Mouse (Mus musculus) lung, adult 18-20 months (tissue): ENCODE data around the gene Cd3eap.

Experiments used
- DNase-seq, 2 experiments: peaks; one replicate each; pipeline ENCODE4 v3.0.0; 2022; ENCODE audit warnings: mixed read lengths in 2 of 2

Cd3eap gene

GRCm38 (mm10) chr7:19360944-19361343 is 1.7 kb upstream of the Cd3eap start:
- peak; percentile 96 to 97 for DNase-seq

- DNase-seq = peak; percentile 79 to 82
Measured at GRCm38 (mm10) chr7:19359892-19360641, 784 bp upstream of the Cd3eap start.

GRCm38 (mm10) chr7:19358634-19359033 is 649 bp downstream of the Cd3eap start:
- DNase-seq = no peak

GRCm38 (mm10) chr7:19357381-19358375 is 1.6 kb downstream of the Cd3eap start:
- DNase-seq = no peak

- DNase-seq = no peak
Measured at GRCm38 (mm10) chr7:19356311-19356710, 3.0 kb downstream of the Cd3eap start.

- no peak for DNase-seq
Measured at GRCm38 (mm10) chr7:19354991-19355390, 4.3 kb downstream of the Cd3eap start.

GRCm38 (mm10) chr7:19350221-19350620 is 9.1 kb downstream of the Cd3eap start:
- no peak for DNase-seq

GRCm38 (mm10) chr7:19349188-19349915 is 9.9 kb downstream of the Cd3eap start:
- DNase-seq = no peak

GRCm38 (mm10) chr7:19344938-19345471 is 14.3 kb downstream of the Cd3eap start:
- DNase-seq = peak; percentile 97 to 98

- no peak for DNase-seq
Measured at GRCm38 (mm10) chr7:19344237-19344847, 14.9 kb downstream of the Cd3eap start, which contains the start of gene Ercc1. TSS of gene Ercc1 (plus strand) at chr7:19344778.

GRCm38 (mm10) chr7:19343210-19343808 is 16.0 kb downstream of the Cd3eap start:
- peak; percentile 69 to 81 for DNase-seq

- DNase-seq = peak; percentile 81 to 86
Measured at GRCm38 (mm10) chr7:19342481-19343027, 16.7 kb downstream of the Cd3eap start.

- DNase-seq = no peak
Measured at GRCm38 (mm10) chr7:19341761-19342409, 17.4 kb downstream of the Cd3eap start.

- DNase-seq = no peak
Measured at GRCm38 (mm10) chr7:19341250-19341649, 18.0 kb downstream of the Cd3eap start.

- DNase-seq = no peak
Measured at GRCm38 (mm10) chr7:19338596-19338995, 20.7 kb downstream of the Cd3eap start.

GRCm38 (mm10) chr7:19338060-19338459 is 21.2 kb downstream of the Cd3eap start:
- DNase-seq = no peak

GRCm38 (mm10) chr7:19337122-19337521 is 22.2 kb downstream of the Cd3eap start:
- no peak for DNase-seq

GRCm38 (mm10) chr7:19335583-19335982 is 23.7 kb downstream of the Cd3eap start:
- no peak for DNase-seq

GRCm38 (mm10) chr7:19332709-19333352 is 26.5 kb downstream of the Cd3eap start:
- DNase-seq = peak; percentile 73 to 81

- no peak for DNase-seq
Measured at GRCm38 (mm10) chr7:19331910-19332309, 27.4 kb downstream of the Cd3eap start.
